Mouse (Mus musculus) T-helper 17 cell (primary cell): ENCODE data around the gene Scamp4.

Source experiments
- in situ Hi-C, 2 experiments: fragments of 300-600 bp; cut with MboI, MseI; formaldehyde crosslinking; loops; 1 replicate in 1 of 2; 2 replicates in 1 of 2; pipeline ENCODE4 v1.15.1; 2025; ENCODE audit warnings: high pct_unique_total_duplicates in 2 of 2

Scamp4 gene

GRCm38 (mm10) chr10:80606737-80607350, 4.2 kb downstream of the Scamp4 start:
- in situ Hi-C loops: loop anchor here in 1 of 2 experiments (5.0 kb wide), 1 partner anchor 80 kb away; no protein-coding TSS in a partner anchor

- in situ Hi-C loops: loop anchor here in 1 of 2 experiments (5.0 kb wide), 1 partner anchor 79 kb away; no protein-coding TSS in a partner anchor
These were observed 5.8 kb downstream of the Scamp4 start for GRCm38 (mm10) chr10:80608435-80608834.

DNA sequence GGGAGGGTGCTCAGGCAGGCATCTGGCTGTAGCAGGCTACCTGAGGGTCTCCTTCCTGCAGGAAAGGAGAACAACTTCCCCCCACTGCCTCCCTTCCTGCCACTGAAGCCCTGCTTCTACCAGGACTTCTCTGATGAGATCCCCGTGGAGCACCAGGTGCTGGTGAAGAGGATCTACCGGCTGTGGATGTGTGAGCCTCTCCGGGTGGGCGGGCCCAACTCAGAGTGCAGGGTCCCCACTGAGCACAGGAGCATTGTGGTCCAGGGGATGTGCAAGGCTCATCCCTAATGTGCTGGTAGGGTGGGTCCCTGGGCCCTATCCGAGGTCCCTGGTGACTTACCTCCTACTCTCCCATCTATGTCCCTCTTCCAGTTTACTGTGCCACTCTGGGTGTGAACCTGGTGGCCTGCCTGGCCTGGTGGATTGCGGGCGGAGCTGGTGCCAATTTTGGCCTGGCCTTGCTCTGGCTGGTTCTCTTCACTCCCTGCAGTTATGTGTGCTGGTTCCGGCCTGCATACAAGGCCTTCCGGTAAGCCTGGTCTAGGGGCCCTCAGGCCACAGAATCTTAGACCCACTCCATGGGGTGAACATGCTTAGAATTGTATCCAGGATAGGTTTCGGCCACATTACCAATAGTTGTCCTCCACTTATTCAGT, 6.7 kb downstream of the Scamp4 start:
- in situ Hi-C loops: loop anchor here in 1 of 2 experiments (5.0 kb wide), 1 partner anchor 78 kb away; no protein-coding TSS in a partner anchor

- in situ Hi-C loops: no loop called here
These were observed 7.6 kb downstream of the Scamp4 start for GRCm38 (mm10) chr10:80610116-80610785.

- in situ Hi-C loops: no loop called here
These were observed 8.4 kb downstream of the Scamp4 start for GRCm38 (mm10) chr10:80611024-80611423.

GRCm38 (mm10) chr10:80611905-80612304, 9.2 kb downstream of the Scamp4 start:
- in situ Hi-C loops: no loop called here

DNA sequence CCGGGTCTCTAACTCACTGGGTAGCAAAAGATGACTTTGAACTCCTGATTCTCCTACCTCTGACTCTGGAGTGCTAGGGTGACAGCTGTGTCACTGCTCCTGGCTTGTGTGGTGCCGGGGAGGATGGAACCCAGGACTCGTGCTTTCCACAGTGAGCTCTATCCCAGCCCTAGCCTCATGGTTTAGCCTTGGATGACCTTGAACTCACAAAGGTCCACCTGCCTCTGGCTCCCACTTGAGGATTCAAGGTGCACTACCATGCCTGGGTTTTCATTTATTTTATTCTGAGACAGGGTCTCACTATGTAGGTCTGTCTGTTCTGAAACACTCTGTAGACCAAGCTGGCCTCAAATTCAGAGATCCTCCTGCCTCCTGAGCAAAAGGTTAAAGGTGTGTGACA, 11.1 kb downstream of the Scamp4 start:
- in situ Hi-C loops: no loop called here

DNA sequence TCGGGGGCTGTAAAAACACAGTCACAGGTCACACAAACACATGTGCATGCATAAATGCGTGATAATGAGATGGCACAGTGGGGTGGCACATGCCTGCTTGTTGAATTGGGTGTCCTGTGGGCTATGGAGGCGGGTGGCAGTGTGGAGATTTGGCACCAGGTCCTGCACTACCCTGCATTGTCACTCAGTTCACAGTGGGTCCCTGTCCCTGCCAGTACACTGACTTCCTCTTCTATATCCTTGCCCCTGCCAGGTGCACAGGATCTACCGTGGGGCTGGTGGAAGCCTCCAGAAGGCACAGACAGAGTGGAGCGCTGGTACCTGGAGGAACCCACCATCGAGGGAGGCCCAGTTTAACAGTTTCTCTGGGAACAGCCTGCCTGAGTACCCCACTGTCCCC, 11.7 kb downstream of the Scamp4 start:
- in situ Hi-C loops: no loop called here

GRCm38 (mm10) chr10:80618181-80618580, 15.5 kb downstream of the Scamp4 start:
- in situ Hi-C loops: no loop called here

- in situ Hi-C loops: loop anchor here in 1 of 2 experiments (5.0 kb wide), 1 partner anchor 42 kb away; the partner anchor contains the start of gene Klf16
These were observed 17.0 kb downstream of the Scamp4 start for GRCm38 (mm10) chr10:80619465-80620244.

DNA sequence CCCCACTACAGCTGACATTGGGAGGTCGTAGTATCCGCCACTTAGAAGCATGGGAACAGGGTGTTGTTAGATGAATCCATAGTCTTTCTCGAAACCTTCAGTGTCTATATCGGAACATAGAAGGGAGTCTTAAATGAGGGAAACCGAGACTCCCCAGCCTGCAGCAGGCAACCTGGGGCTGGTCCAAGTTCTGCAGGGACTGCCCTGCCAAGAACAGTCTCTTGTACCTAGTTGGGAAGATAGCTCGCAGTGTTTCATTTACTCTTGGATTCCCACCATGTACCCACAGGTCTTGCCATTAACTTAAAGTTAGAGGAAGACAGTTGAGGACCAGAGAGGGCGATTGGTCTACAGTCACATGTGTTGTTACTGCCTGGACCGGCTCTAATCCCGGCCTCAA, 17.7 kb downstream of the Scamp4 start:
- in situ Hi-C loops: loop anchor here in 1 of 2 experiments (5.0 kb wide), 1 partner anchor 43 kb away; the partner anchor contains the start of gene Klf16

GRCm38 (mm10) chr10:80620796-80621689, 18.4 kb downstream of the Scamp4 start:
- in situ Hi-C loops: loop anchor here in 1 of 2 experiments (5.0 kb wide), 1 partner anchor 44 kb away; the partner anchor contains the start of gene Klf16

- in situ Hi-C loops: loop anchor here in 1 of 2 experiments (5.0 kb wide), 1 partner anchor 44 kb away; the partner anchor contains the start of gene Klf16
These were observed 18.9 kb downstream of the Scamp4 start for GRCm38 (mm10) chr10:80621690-80621939.

DNA sequence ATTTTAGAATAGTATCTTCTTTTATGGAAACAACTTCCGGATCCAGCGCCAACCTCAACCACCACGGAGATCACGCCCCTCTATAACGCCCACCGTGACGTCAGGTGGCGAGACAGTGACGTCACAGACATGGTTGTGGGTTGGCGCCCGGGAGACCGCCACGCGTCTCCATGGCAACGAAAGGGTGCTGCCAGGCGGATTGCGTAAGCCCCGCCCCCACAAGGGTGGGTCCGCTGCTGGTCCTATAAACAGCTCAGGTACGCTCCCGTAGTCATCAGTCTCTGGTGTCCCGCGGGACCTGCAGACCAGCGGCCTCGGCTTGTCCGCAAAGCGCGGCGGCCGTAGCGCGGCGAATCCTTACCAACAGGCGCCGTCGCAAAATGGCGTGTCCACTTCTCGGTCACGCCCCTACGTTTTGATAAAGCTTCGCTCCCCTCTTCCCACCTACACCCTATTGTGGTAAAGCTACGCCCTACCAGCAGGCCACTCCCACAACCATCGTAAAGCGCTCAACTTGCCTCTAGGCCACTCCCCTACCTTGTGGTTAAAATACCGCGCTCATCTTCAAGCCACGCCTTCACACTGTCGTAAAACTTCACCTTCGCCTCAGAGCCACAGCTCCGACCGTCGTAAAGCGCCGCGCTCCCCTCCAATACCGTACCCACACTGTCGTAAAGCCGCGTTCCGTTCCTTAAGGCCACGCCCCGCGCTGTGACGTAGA, 19.4 kb downstream of the Scamp4 start:
- in situ Hi-C loops: loop anchor here in 1 of 2 experiments (5.0 kb wide), 1 partner anchor 45 kb away; the partner anchor contains the start of gene Klf16

DNA sequence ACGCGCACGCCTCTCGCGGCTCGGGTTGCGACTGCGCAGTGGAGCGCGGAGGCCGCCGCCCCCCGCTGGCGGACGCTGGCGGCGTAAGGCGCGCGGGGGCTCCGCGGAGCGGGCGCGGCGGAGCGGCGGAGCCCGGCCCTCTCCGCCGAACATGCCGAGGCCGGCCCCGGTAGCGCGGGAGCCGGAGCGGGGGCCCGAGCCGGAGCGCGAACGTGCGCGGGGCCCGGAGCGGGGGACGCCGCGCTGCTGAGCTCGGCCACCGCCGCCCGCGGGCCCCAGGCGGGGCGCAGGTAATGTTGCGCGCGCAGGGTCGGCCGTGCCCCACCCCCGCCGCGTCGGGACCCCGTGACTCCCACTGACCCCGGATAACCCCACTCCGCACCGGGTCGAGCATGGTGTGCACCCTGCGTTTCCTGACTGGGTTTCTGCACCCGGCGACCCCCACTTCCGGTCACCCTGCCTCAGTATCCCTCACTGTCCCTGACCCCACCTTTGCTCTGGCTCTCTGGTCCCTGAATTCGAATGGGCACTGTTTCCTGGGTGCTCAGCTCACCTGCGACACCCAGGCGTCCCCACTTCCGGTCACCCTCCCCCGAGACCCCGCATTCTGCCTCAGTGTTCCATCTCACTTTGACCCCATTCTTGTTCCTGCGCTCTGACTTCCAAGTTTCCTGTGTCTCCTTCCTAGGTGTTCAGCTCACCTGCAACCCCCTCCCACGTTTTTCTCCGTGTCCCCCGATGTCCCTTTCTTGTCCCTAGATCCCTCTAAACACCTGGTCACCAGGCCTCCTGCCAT, 20.2 kb downstream of the Scamp4 start, which contains the start of gene Csnk1g2:
Gene Csnk1g2 (plus strand): TSS at position 178 of the 796 bp plus-strand sequence.
- in situ Hi-C loops: loop anchor here in 1 of 2 experiments (5.0 kb wide), 1 partner anchor 46 kb away; the partner anchor contains the start of gene Klf16

- in situ Hi-C loops: loop anchor here in 1 of 2 experiments (5.0 kb wide), 1 partner anchor 46 kb away; the partner anchor contains the start of gene Klf16
These were observed 21.0 kb downstream of the Scamp4 start for GRCm38 (mm10) chr10:80623457-80624191.

DNA sequence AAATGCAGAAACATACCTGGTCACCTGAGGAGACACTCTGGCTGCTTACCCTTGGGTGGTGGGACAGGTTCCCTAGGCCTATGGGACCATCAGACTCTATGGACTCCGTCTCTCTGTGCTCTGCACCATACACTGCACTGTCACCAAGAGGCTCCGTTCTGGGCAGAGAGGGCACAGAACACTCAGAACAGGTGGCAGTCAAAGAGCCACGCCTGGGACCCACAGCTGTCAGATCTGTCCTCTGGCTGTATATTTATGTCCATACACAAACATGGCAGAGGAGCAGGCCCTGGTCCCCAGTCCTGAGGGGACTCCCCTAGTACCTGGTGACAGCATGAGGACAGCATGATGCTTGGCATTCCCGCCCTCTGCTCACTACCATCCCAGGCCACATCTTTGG, 23.1 kb downstream of the Scamp4 start:
- in situ Hi-C loops: no loop called here

DNA sequence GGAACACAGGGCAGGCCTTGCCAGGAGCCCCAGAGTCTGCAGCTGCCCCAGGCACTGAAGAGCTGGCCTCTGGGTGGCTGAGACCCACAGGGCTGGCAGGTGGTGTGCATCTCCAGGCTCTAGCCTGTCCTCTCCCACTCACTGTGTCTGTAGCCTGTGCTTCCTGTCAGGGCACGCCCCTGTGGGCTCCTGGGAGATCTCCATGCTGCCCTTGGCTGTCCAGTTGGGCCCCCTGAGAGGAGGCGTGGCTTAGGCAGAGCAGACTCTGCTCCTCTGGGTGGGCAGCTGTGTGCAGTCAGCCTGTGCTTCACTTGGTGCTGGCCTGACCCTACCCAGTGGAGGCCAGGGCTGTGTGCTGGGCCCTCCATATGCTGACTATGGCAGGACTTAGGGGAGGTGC, 25.0 kb downstream of the Scamp4 start:
- in situ Hi-C loops: no loop called here
